Mouse (Mus musculus) CH12.LX (cell line): ENCODE measurements around the gene Tm7sf2.

Source experiments
- CHD1 ChIP-seq: IDR thresholded peaks from 2 replicates; pipeline ENCODE4 v1.6.1; 2012; ENCODE audit warnings: low read depth, low read length, improper control_type of control experiment, inconsistent platforms
- CTCF ChIP-seq, 2 experiments: IDR thresholded peaks in 1 of 2; conservative IDR thresholded peaks in 1 of 2; 2 replicates each; pipeline ENCODE4 v1.5.1; 2011 to 2012; ENCODE audit warnings: low read depth in 2 of 2, low read length in 2 of 2, improper control_type of control experiment in 1 of 2, inconsistent platforms in 1 of 2, mild to moderate bottlenecking in 1 of 2, moderate library complexity in 1 of 2
- EP300 ChIP-seq: IDR thresholded peaks from 2 replicates; pipeline ENCODE4 v1.6.1; 2011; ENCODE audit warnings: low read length, improper control_type of control experiment
- MAX ChIP-seq: IDR thresholded peaks from 2 replicates; pipeline ENCODE4 v1.6.1; 2011; ENCODE audit warnings: low read length, improper control_type of control experiment
- MXI1 ChIP-seq: IDR thresholded peaks from 2 replicates; pipeline ENCODE4 v1.6.1; 2011; ENCODE audit warnings: mild to moderate bottlenecking, low read depth, low read length, improper control_type of control experiment
- NELFE ChIP-seq: IDR thresholded peaks from 2 replicates; pipeline ENCODE4 v1.6.1; 2011; ENCODE audit warnings: low read depth, low read length, improper control_type of control experiment
- NRF1 ChIP-seq: IDR thresholded peaks from 2 replicates; pipeline ENCODE4 v1.6.1; 2014; ENCODE audit warnings: low read depth, mild to moderate bottlenecking, inconsistent platforms, low read length, improper control_type of control experiment, moderate library complexity
- POLR2A ChIP-seq: IDR thresholded peaks from 2 replicates; pipeline ENCODE4 v1.6.1; 2011; ENCODE audit warnings: low read depth, mild to moderate bottlenecking, improper control_type of control experiment, low read length
- SIN3A ChIP-seq: IDR thresholded peaks from 2 replicates; pipeline ENCODE4 v1.6.1; 2012; ENCODE audit warnings: low read length, improper control_type of control experiment, inconsistent platforms
- TBP ChIP-seq: conservative IDR thresholded peaks from 2 replicates; pipeline ENCODE4 v1.6.1; 2011; ENCODE audit warnings: low read depth, low read length, improper control_type of control experiment
- TCF12 ChIP-seq: IDR thresholded peaks from 2 replicates; pipeline ENCODE4 v1.6.1; 2014; ENCODE audit warnings: low read depth, mild to moderate bottlenecking, inconsistent platforms, low read length, improper control_type of control experiment
- ZKSCAN1 ChIP-seq: IDR thresholded peaks from 2 replicates; pipeline ENCODE4 v1.6.1; 2012; ENCODE audit warnings: low read depth, inconsistent platforms, low read length, improper control_type of control experiment, borderline replicate concordance
- ZMIZ1 ChIP-seq: IDR thresholded peaks from 2 replicates; pipeline ENCODE4 v1.6.1; 2012; ENCODE audit warnings: low read depth, mild to moderate bottlenecking, inconsistent platforms, low read length, improper control_type of control experiment

DNA sequence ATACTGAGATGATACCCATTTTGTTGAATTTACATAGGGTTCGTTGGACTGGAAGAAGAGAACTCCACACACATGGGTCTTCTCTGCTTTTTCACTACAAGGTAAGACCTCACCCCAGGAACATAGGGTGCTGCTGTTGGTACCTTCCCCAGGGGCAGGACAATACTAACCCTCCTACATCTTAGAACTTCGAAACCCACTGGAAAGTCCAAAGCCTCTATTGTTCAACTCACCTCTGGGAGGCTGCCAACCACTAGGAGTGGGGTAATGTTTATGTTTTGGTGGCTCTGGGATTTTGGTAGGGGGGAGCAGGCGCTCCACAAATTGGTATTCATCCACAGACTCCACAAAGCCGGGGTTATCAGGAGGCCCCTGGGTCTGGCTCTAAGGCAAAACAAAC, 11.5 kb downstream of the Tm7sf2 start:
- TF ChIP-seq ZMIZ1 (no peak), ZKSCAN1 (no peak), MAX (no peak), TBP (no peak), POLR2A (no peak), CTCF (conservative IDR thresholded peaks at IDR 0.05 in 1 of 2, IDR thresholded peaks at IDR 0.05 in 1 of 2; ENCODE audit: low read depth in 2 of 2, low read length in 2 of 2) (no peak), SIN3A (no peak), CHD1 (no peak), TCF12 (no peak), EP300 (no peak), NELFE (no peak), NRF1 (no peak), MXI1 (no peak)
